Mouse (Mus musculus) gastrocnemius, adult 18-20 months (tissue): ENCODE data around the gene Vmn1r5. TPM values are rescaled to one million over a fixed set of nuclear protein-coding genes. Genes with fewer than 3 reads are reported as not detected.
"Not testable (repeated sequence)": the region's sequence is repeated elsewhere in the genome, so short reads cannot be mapped to it uniquely, and the experiment has no call there.

ENCODE experiments used
- DNase-seq: peaks from one replicate; pipeline ENCODE4 v3.0.0; 2021; ENCODE audit warnings: low spot score
- long read RNA-seq, 2 experiments: library from polyadenylated mRNA; stranded (forward); transcript quantifications; one replicate each; pipeline ENCODE4 v2.0.0; 2021
- total RNA-seq, 2 experiments: library from RNA; stranded (reverse); gene quantifications; 2 replicates each; pipeline ENCODE4 v1.2.3; 2021

Vmn1r5 gene
- total RNA-seq: not detected
- long read RNA-seq, experiment 1: 0 reads
- long read RNA-seq, experiment 2: 0 reads

GRCm38 (mm10) chr6:56969973-56970372 is at the start of gene Vmn1r5:
Gene Vmn1r5, plus strand, starts transcription at chr6:56970273.
- DNase-seq: no peak

GRCm38 (mm10) chr6:56923331-56923725 is 46.7 kb upstream of the Vmn1r5 start:
- peak; percentile 23 for DNase-seq

- peak; percentile 91 for DNase-seq
Observed at GRCm38 (mm10) chr6:56923726-56924707, 46.1 kb upstream of the Vmn1r5 start, which contains the start of the genes Nt5c3 and Vmn1r4. Gene Nt5c3, minus strand, starts transcription at chr6:56923932. Gene Vmn1r4, plus strand, starts transcription at chr6:56924015.

- no peak for DNase-seq
Observed at GRCm38 (mm10) chr6:56931648-56932415, 38.2 kb upstream of the Vmn1r5 start.

GRCm38 (mm10) chr6:56932464-56932863 is 37.6 kb upstream of the Vmn1r5 start:
- DNase-seq: no peak

- DNase-seq: no peak
Observed at GRCm38 (mm10) chr6:56934366-56934765, 35.7 kb upstream of the Vmn1r5 start.

GRCm38 (mm10) chr6:56956436-56956835 is 13.6 kb upstream of the Vmn1r5 start:
- no peak for DNase-seq

GRCm38 (mm10) chr6:56996943-56997342 is 26.9 kb downstream of the Vmn1r5 start, which contains the start of gene Vmn1r6:
Gene Vmn1r6, plus strand, starts transcription at chr6:56997243.
- no peak for DNase-seq

GRCm38 (mm10) chr6:57025224-57025623 is 55.2 kb downstream of the Vmn1r5 start, which contains the start of gene Vmn1r7:
Gene Vmn1r7, minus strand, starts transcription at chr6:57025324.
- DNase-seq: not testable (repeated sequence)

GRCm38 (mm10) chr6:57031984-57032383 is 61.9 kb downstream of the Vmn1r5 start, which contains the start of gene Vmn1r8:
Gene Vmn1r8, plus strand, starts transcription at chr6:57032284.
- no peak for DNase-seq

GRCm38 (mm10) chr6:57034674-57035073 is 64.6 kb downstream of the Vmn1r5 start:
- no peak for DNase-seq

Other genes with a start within 250 kb of the Vmn1r5 start
- gene Kbtbd2, start 172.5 kb upstream of the Vmn1r5 start, total RNA-seq: 10 to 100 TPM; 23.6 to 24.6 TPM
- gene Fkbp9, start 138.2 kb upstream of the Vmn1r5 start, total RNA-seq: 10 to 100 TPM; 53.9 to 54.6 TPM
- gene Nt5c3, start 46.3 kb upstream of the Vmn1r5 start, total RNA-seq: 10 to 100 TPM; 41.4 to 49.5 TPM
- under 1 TPM; 0.09 to 0.14 TPM for gene Vmn1r4, start 46.3 kb upstream of the Vmn1r5 start, total RNA-seq
- gene Vmn1r6, start 27.0 kb downstream of the Vmn1r5 start, total RNA-seq: not detected
- not detected for gene Vmn1r7, start 55.1 kb downstream of the Vmn1r5 start, total RNA-seq
- gene Vmn1r8, start 62.0 kb downstream of the Vmn1r5 start, total RNA-seq: not detected
- not detected for gene Vmn1r9, start 96.5 kb downstream of the Vmn1r5 start, total RNA-seq
- gene Vmn1r10, start 139.2 kb downstream of the Vmn1r5 start, total RNA-seq: not detected
- gene Vmn1r11, start 163.2 kb downstream of the Vmn1r5 start, total RNA-seq: not detected
- gene Vmn1r12, start 186.6 kb downstream of the Vmn1r5 start, total RNA-seq: not detected
- not detected for gene Vmn1r13, start 233.0 kb downstream of the Vmn1r5 start, total RNA-seq